Mouse (Mus musculus) CH12.LX (cell line): ENCODE results near the gene Npas2.

ENCODE experiments used
- CTCF ChIP-seq, 2 experiments: IDR thresholded peaks in 1 of 2; conservative IDR thresholded peaks in 1 of 2; 2 replicates each; pipeline ENCODE4 v1.5.1; 2011 to 2012; ENCODE audit warnings: low read depth in 2 of 2, low read length in 2 of 2, improper control_type of control experiment in 1 of 2, inconsistent platforms in 1 of 2, mild to moderate bottlenecking in 1 of 2, moderate library complexity in 1 of 2
- E2F4 ChIP-seq: IDR thresholded peaks from 2 replicates; pipeline ENCODE4 v1.6.1; 2011; ENCODE audit warnings: low read depth, low read length, improper control_type of control experiment; ENCODE audit not compliant: insufficient replicate concordance
- EP300 ChIP-seq: IDR thresholded peaks from 2 replicates; pipeline ENCODE4 v1.6.1; 2011; ENCODE audit warnings: low read length, improper control_type of control experiment
- POLR2A ChIP-seq: IDR thresholded peaks from 2 replicates; pipeline ENCODE4 v1.6.1; 2011; ENCODE audit warnings: low read depth, mild to moderate bottlenecking, improper control_type of control experiment, low read length
- TBP ChIP-seq: conservative IDR thresholded peaks from 2 replicates; pipeline ENCODE4 v1.6.1; 2011; ENCODE audit warnings: low read depth, low read length, improper control_type of control experiment

- TF ChIP-seq TBP (no peak), EP300 (no peak), CTCF (conservative IDR thresholded peaks at IDR 0.05 in 1 of 2, IDR thresholded peaks at IDR 0.05 in 1 of 2; ENCODE audit: low read depth in 2 of 2, low read length in 2 of 2) (no peak), E2F4 (no peak), POLR2A (no peak)
Measured at GRCm38 (mm10) chr1:39312345-39312967, 118.9 kb downstream of the Npas2 start.
